Mouse (Mus musculus) right cerebral cortex, adult 2 months (tissue): ENCODE results near the gene Klhl26.

Experiments used
- DNase-seq, 2 experiments: peaks; one replicate each; pipeline ENCODE4 v3.0.0; 2021 to 2022; ENCODE audit warnings: low spot score in 2 of 2

The Klhl26 gene

GRCm38 (mm10) chr8:70477269-70477982, 658 bp upstream of the Klhl26 start:
- no peak for DNase-seq

GRCm38 (mm10) chr8:70471856-70472255, 4.9 kb downstream of the Klhl26 start:
- no peak for DNase-seq

- DNase-seq = no peak
These were observed 6.8 kb downstream of the Klhl26 start for GRCm38 (mm10) chr8:70469938-70470337.

GRCm38 (mm10) chr8:70469295-70469916, 7.4 kb downstream of the Klhl26 start:
- DNase-seq = no peak

- DNase-seq = no peak
These were observed 8.0 kb downstream of the Klhl26 start for GRCm38 (mm10) chr8:70468733-70469132.

- DNase-seq = no peak
These were observed 8.9 kb downstream of the Klhl26 start for GRCm38 (mm10) chr8:70467907-70468306.

GRCm38 (mm10) chr8:70467229-70467725, 9.5 kb downstream of the Klhl26 start:
- DNase-seq = no peak

GRCm38 (mm10) chr8:70466771-70467170, 10.0 kb downstream of the Klhl26 start:
- DNase-seq = no peak

- no peak for DNase-seq
These were observed 10.5 kb downstream of the Klhl26 start for GRCm38 (mm10) chr8:70466305-70466704.

GRCm38 (mm10) chr8:70465701-70466100, 11.1 kb downstream of the Klhl26 start:
- DNase-seq = no peak

- DNase-seq = no peak
These were observed 12.6 kb downstream of the Klhl26 start for GRCm38 (mm10) chr8:70464162-70464561.

- peak; percentile 62 to 76 for DNase-seq
These were observed 13.5 kb downstream of the Klhl26 start for GRCm38 (mm10) chr8:70463306-70463705.

- DNase-seq = peak in 1 of 2 experiments; percentile 30
These were observed 14.3 kb downstream of the Klhl26 start for GRCm38 (mm10) chr8:70462516-70462813.

GRCm38 (mm10) chr8:70461765-70462515, 14.8 kb downstream of the Klhl26 start:
- no peak for DNase-seq

- no peak for DNase-seq
These were observed 16.2 kb downstream of the Klhl26 start for GRCm38 (mm10) chr8:70460606-70461005.

- no peak for DNase-seq
These were observed 16.6 kb downstream of the Klhl26 start for GRCm38 (mm10) chr8:70460199-70460598.

- no peak for DNase-seq
These were observed 17.1 kb downstream of the Klhl26 start for GRCm38 (mm10) chr8:70459636-70460035.

GRCm38 (mm10) chr8:70458462-70458861, 18.3 kb downstream of the Klhl26 start:
- no peak for DNase-seq

- DNase-seq = no peak
These were observed 18.9 kb downstream of the Klhl26 start for GRCm38 (mm10) chr8:70457882-70458281.

GRCm38 (mm10) chr8:70456996-70457395, 19.8 kb downstream of the Klhl26 start:
- DNase-seq = no peak

- peak; percentile 51 to 66 for DNase-seq
These were observed 22.9 kb downstream of the Klhl26 start for GRCm38 (mm10) chr8:70453852-70454251.

GRCm38 (mm10) chr8:70452196-70452966, 24.4 kb downstream of the Klhl26 start:
- DNase-seq = peak; percentile 39 to 43
